Mouse (Mus musculus): ENCODE results near the gene Olfr988.
"Not testable (repeated sequence)": the region's sequence is repeated elsewhere in the genome, so short reads cannot be mapped to it uniquely, and the experiment has no call there.

The Olfr988 gene

GRCm38 (mm10) chr2:85363127-85363526, at the start of gene Olfr988:
TSS of gene Olfr988 (minus strand) at chr2:85363227.
- not testable (repeated sequence) for DNase-seq (ENCODE audit: low spot score)

DNA sequence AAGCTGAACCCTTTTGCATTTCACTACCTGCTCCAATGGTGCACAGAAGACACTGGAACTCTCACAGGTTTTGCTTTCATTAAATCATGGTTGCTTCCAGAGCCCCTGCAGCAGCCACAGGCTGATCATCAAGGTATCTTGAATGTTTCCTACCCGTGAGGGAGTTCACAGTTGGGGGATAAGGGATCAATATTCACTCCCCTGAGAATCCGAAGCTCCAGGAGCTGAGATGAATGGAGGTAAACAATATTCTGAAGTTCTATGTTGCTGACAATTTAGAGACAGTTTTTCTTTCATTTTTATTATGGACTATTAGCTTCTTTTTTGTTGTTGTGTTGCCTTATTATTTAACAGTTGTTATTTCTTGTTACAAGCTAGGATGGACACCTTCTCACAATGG, 46.3 kb upstream of the Olfr988 start, which contains the start of gene Olfr992:
Gene Olfr992 (minus strand): TSS at position 101 of the 400 bp plus-strand sequence.
- DNase-seq (ENCODE audit: low spot score): no peak

GRCm38 (mm10) chr2:85339972-85340371, 23.1 kb downstream of the Olfr988 start:
- no peak for DNase-seq (ENCODE audit: low spot score)

DNA sequence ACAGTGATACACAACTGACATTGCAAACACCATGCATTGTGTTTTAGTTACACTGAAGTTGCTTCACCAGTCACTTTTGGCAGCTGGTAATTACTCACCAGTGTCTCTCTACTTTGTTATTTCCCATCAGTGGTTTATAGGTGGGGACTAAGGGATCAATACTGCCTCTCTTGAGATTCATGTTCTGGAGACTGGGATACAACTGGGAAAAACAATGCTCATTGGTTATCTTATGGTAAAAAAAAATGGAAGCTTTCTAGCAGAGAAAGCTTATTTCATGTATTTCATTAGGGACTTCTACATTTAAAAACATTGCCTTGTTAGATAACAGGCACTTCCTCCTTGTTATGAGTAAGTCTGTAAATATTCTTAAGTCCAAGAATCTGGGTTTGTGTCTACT, 23.8 kb downstream of the Olfr988 start, which contains the start of gene Olfr987:
Gene Olfr987 (minus strand): TSS at position 101 of the 400 bp plus-strand sequence.
- not testable (repeated sequence) for DNase-seq (ENCODE audit: low spot score)

GRCm38 (mm10) chr2:85319106-85319505, 43.9 kb downstream of the Olfr988 start:
- no peak for DNase-seq (ENCODE audit: low spot score)

All from T-cell, adult 2 months (primary cell).